Mouse (Mus musculus) liver, postnatal 0 days (tissue): Measurements from ENCODE around the gene Snx22. TPM values are rescaled to one million over a fixed set of nuclear protein-coding genes. Genes with fewer than 3 reads are reported as not detected.

Source experiments
- ATAC-seq: fragments of 200-750 bp; cut with Nextera tagmentation; 2 replicates; pipeline ENCODE4 v1.8.0; 2017; ENCODE audit warnings: mild to moderate bottlenecking, moderate library complexity
- DNase-seq: peaks from one replicate; pipeline ENCODE4 v3.0.0-alpha.2; 2016
- H3K27ac ChIP-seq: fragments of 300-500 bp; sonication (generic); 2 replicates; pipeline ENCODE4 v1.5.1; 2014; ENCODE audit warnings: antibody characterized with exemption, moderate library complexity, mild to moderate bottlenecking, low read depth
- H3K27me3 ChIP-seq: fragments of 300-500 bp; sonication (generic); 2 replicates; pipeline ENCODE4 v1.6.1; 2014; ENCODE audit warnings: low read length, control low read depth, mixed read lengths; ENCODE audit not compliant: insufficient read depth
- H3K36me3 ChIP-seq: fragments of 300-500 bp; sonication (generic); replicated peaks from 2 replicates; pipeline ENCODE4 v1.6.1; 2014; ENCODE audit warnings: mild to moderate bottlenecking, control low read depth, low read length, moderate library complexity, mixed read lengths; ENCODE audit not compliant: insufficient read depth
- H3K4me1 ChIP-seq: fragments of 300-500 bp; sonication (generic); 2 replicates; pipeline ENCODE4 v1.6.1; 2014; ENCODE audit warnings: antibody characterized with exemption, mild to moderate bottlenecking, control low read depth; ENCODE audit not compliant: insufficient read depth
- H3K4me2 ChIP-seq: fragments of 300-500 bp; sonication (generic); 2 replicates; pipeline ENCODE4 v1.6.1; 2014; ENCODE audit warnings: low read depth, mild to moderate bottlenecking, low read length, moderate library complexity, mixed read lengths
- H3K4me3 ChIP-seq: fragments of 300-500 bp; sonication (generic); 2 replicates; pipeline ENCODE4 v1.5.1; 2014; ENCODE audit warnings: low read depth, low read length
- H3K9ac ChIP-seq: fragments of 300-500 bp; sonication (generic); replicated peaks from 2 replicates; pipeline ENCODE4 v1.6.1; 2014; ENCODE audit warnings: mild to moderate bottlenecking, moderate library complexity
- H3K9me3 ChIP-seq: fragments of 300-500 bp; sonication (generic); 2 replicates; pipeline ENCODE4 v1.6.1; 2016; ENCODE audit warnings: mild to moderate bottlenecking, control low read depth, low read length, mixed read lengths
- CTCF ChIP-seq: sonication (generic); IDR thresholded peaks from 2 replicates; pipeline ENCODE4 v1.5.1; 2016; ENCODE audit warnings: antibody characterized with exemption, low read depth
- EP300 ChIP-seq: IDR thresholded peaks from 2 replicates; pipeline ENCODE4 v1.6.1; 2016; ENCODE audit warnings: antibody characterized with exemption, low read depth, mild to moderate bottlenecking
- WGBS: fragments of 180-500 bp; shearing (Covaris S2); extraction: QIAGEN DNeasy Blood & Tissue Kit; methylation state at CpG from one replicate; pipeline ENCODE4 v1.1.7; 2014; ENCODE audit not compliant: insufficient replicate concordance; 5-methylcytosine and 5-hydroxymethylcytosine counted together
- polyA plus RNA-seq: library from polyadenylated mRNA; unstranded; fragments of >200 nt; fragmentation: Nextera tagmentation; extraction: Ambion mirVana; gene quantifications from 2 replicates; pipeline ENCODE4 v1.2.1, GENCODE M21; 2015

Gene Snx22
- polyA plus RNA-seq: 13.4 and 13.7 TPM in 2 replicates

- H3K9ac ChIP-seq: peak within 1 kb of the TSS; percentile 81
- H3K4me3 ChIP-seq: peak within 1 kb of the TSS; percentile 80
- peaks cover 12% of the 10 kb centered on the region for H3K27me3 ChIP-seq
- peaks cover 17% of the 10 kb centered on the region for H3K4me1 ChIP-seq
- TF ChIP-seq EP300 (peak; percentile 75), CTCF (no peak)
- ATAC-seq: peak; percentile 98
- under 1% methylated on average over 22 of the region's 22 CpGs for WGBS
- H3K9me3 ChIP-seq: no peaks in the 10 kb centered on the region
- H3K36me3 ChIP-seq: peaks cover 29% of the 10 kb centered on the region
- H3K4me2 ChIP-seq: peak within 1 kb of the TSS; percentile 90
- H3K27ac ChIP-seq: peak within 1 kb of the TSS; percentile 77
- DNase-seq: peak; percentile 98
Measured at GRCm38 (mm10) chr9:66069583-66069982, at the start of gene Snx22. Snx22 (minus strand) TSS chr9:66069719.

GRCm38 (mm10) chr9:66116890-66117289 is 47.4 kb upstream of the Snx22 start:
- ATAC-seq (no peak), DNase-seq (no peak)
- 64% methylated on average over 8 of the region's 8 CpGs for WGBS
- no peak overlapping the region for H3K4me3 ChIP-seq
- H3K9me3 ChIP-seq: no peaks in the 10 kb centered on the region
- no peak for TF ChIP-seq EP300
- TF ChIP-seq CTCF: no peak
- peaks cover 21% of the 10 kb centered on the region for H3K4me1 ChIP-seq
- no peak overlapping the region for H3K4me2 ChIP-seq
- no peak overlapping the region for H3K9ac ChIP-seq
- peaks cover 15% of the 10 kb centered on the region; the same call in 1 of the 2 replicates for H3K36me3 ChIP-seq
- H3K27me3 ChIP-seq: no peaks in the 10 kb centered on the region
- 0 out of 2 replicates have a peak overlapping the region, but pooled peaks have one; percentile 45 for H3K27ac ChIP-seq

- no peaks in the 10 kb centered on the region for H3K27me3 ChIP-seq
- no peak overlapping the region for H3K4me2 ChIP-seq
- no peaks in the 10 kb centered on the region for H3K9me3 ChIP-seq
- peaks cover 13% of the 10 kb centered on the region; the same call in 1 of the 2 replicates for H3K36me3 ChIP-seq
- 44% methylated on average over 3 of the region's 3 CpGs for WGBS
- H3K9ac ChIP-seq: no peak overlapping the region
- H3K27ac ChIP-seq: peak overlapping the region; percentile 44; the same call in 1 of the 2 replicates
- DNase-seq (peak; percentile 35), ATAC-seq (peak; percentile 54; the same call in 1 of the 2 replicates)
- TF ChIP-seq EP300 (0 out of 2 replicates have a peak, but pooled peaks have one; percentile 14), CTCF (no peak)
- peaks cover 23% of the 10 kb centered on the region for H3K4me1 ChIP-seq
- no peak overlapping the region for H3K4me3 ChIP-seq
Measured at GRCm38 (mm10) chr9:66114341-66114740, 44.8 kb upstream of the Snx22 start.

DNA sequence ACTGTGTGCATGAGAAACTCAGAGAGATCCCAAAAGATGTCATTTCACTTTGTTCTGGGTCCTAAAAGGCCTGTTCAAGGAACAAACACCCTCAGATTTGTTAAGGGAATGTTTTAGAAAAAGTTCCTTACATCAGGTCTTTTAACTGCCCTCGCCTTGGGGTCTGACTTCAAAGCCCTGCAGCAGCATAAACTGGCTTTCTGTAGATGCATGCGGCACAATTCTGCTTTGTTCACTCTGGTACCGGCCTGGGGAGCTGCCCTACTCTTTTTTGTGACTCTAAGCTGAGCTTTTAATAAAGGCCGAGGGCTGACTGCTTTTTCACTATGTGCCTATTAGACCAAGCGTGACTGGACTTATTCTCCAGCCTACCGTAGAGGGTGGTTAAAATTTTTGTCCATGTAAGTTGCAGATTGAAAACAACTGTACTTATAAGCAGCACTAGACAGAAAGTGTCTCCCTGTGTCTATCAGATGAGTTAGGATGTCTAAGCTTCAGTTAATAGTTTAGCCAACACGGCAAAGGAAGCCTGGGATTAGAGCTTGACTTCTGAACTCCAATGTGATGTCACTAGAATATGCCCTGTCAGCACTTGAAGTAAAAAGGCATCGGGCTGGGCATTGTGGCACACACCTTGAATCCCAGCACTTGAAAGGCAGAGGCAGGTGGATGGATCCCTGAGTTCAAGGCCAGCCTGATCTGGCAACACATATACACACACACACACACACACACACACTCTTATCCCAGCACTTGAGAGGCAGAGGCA is 41.3 kb upstream of the Snx22 start:
- no peak for TF ChIP-seq CTCF
- no peak for TF ChIP-seq EP300
- Histone ChIP-seq H3K9me3 (no peaks in the 10 kb centered on the region), H3K4me3 (no peak overlapping the region), H3K27ac (peak overlapping the region; percentile 40), H3K27me3 (no peaks in the 10 kb centered on the region), H3K9ac (no peak overlapping the region), H3K36me3 (peaks cover 40% of the 10 kb centered on the region), H3K4me2 (no peak overlapping the region), H3K4me1 (peaks cover 14% of the 10 kb centered on the region)
- WGBS: 79% methylated on average over 8 of the region's 8 CpGs
- ATAC-seq (no peak), DNase-seq (no peak)

GRCm38 (mm10) chr9:66110126-66110525 is 40.6 kb upstream of the Snx22 start:
- H3K9ac ChIP-seq: no peak overlapping the region
- WGBS: 38% methylated on average over 8 of the region's 8 CpGs
- TF ChIP-seq EP300: no peak
- no peak for TF ChIP-seq CTCF
- ATAC-seq: no peak
- DNase-seq: no peak
- H3K36me3 ChIP-seq: peaks cover 43% of the 10 kb centered on the region
- no peak overlapping the region for H3K4me2 ChIP-seq
- H3K9me3 ChIP-seq: no peaks in the 10 kb centered on the region
- H3K27ac ChIP-seq: peak overlapping the region; percentile 40; the same call in 1 of the 2 replicates
- H3K4me1 ChIP-seq: peaks cover 14% of the 10 kb centered on the region
- H3K27me3 ChIP-seq: no peaks in the 10 kb centered on the region
- no peak overlapping the region for H3K4me3 ChIP-seq

DNA sequence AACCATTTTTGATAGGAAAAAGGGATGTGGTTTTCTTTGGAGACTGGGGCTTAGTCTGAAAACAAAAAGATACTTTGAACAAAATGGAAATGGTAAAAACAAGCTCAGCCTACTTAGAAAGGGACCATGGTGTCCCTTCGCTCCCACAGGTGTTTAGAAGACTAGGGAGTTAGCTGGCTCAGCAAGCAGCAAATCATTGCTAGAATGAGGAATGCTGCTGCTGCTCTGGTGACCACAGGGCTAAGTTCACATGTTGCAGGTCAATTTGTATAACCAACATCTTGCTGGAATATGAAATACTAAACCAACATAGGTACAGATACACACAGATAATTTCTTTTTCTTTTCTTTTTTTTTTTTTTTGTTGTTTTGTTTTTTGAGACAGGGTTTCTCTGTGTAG is 40.1 kb upstream of the Snx22 start:
- no peak overlapping the region for H3K4me3 ChIP-seq
- no peak overlapping the region for H3K27ac ChIP-seq
- no peak overlapping the region for H3K4me2 ChIP-seq
- H3K9ac ChIP-seq: no peak overlapping the region
- ATAC-seq: no peak
- peaks cover 45% of the 10 kb centered on the region for H3K36me3 ChIP-seq
- peaks cover 10% of the 10 kb centered on the region for H3K4me1 ChIP-seq
- 89% methylated on average over 1 of the region's 1 CpGs for WGBS
- H3K9me3 ChIP-seq: no peaks in the 10 kb centered on the region
- H3K27me3 ChIP-seq: no peaks in the 10 kb centered on the region
- TF ChIP-seq CTCF (no peak), EP300 (no peak)
- DNase-seq: no peak
